Mouse (Mus musculus) hindbrain, embryonic 14.5 days (tissue): Measurements from ENCODE around the gene Dut. TPM values are rescaled to one million over a fixed set of nuclear protein-coding genes. Genes with fewer than 3 reads are reported as not detected.
"Not testable (repeated sequence)": the region's sequence is repeated elsewhere in the genome, so short reads cannot be mapped to it uniquely, and the experiment has no call there.

Experiments used
- ATAC-seq: fragments of 200-750 bp; cut with Nextera tagmentation; 2 replicates; pipeline ENCODE4 v1.8.0; 2017; ENCODE audit warnings: moderate number of reproducible peaks, mild to moderate bottlenecking, moderate TSS enrichment, moderate library complexity; ENCODE audit not compliant: low FRiP score
- DNase-seq: peaks from one replicate; pipeline ENCODE4 v3.0.0-alpha.2; 2015; ENCODE audit warnings: low spot score
- H3K27ac ChIP-seq: fragments of 300-500 bp; sonication (generic); 2 replicates; pipeline ENCODE4 v1.5.1; 2014; ENCODE audit warnings: mild to moderate bottlenecking, moderate library complexity
- H3K27me3 ChIP-seq: fragments of 300-500 bp; sonication (generic); 2 replicates; pipeline ENCODE4 v1.6.1; 2014; ENCODE audit warnings: mild to moderate bottlenecking, low read length, mixed read lengths; ENCODE audit not compliant: control insufficient read depth, insufficient read depth
- H3K36me3 ChIP-seq: fragments of 300-500 bp; sonication (generic); replicated peaks from 2 replicates; pipeline ENCODE4 v1.6.1; 2014; ENCODE audit not compliant: control insufficient read depth, insufficient read depth
- H3K4me1 ChIP-seq: fragments of 300-500 bp; sonication (generic); replicated peaks from 2 replicates; pipeline ENCODE4 v1.6.1; 2014; ENCODE audit warnings: antibody characterized with exemption, low read length, mixed read lengths; ENCODE audit not compliant: control insufficient read depth, insufficient read depth
- H3K4me2 ChIP-seq: fragments of 300-500 bp; sonication (generic); replicated peaks from 2 replicates; pipeline ENCODE4 v1.6.1; 2014; ENCODE audit warnings: mild to moderate bottlenecking, moderate library complexity
- H3K4me3 ChIP-seq: fragments of 300-500 bp; sonication (generic); replicated peaks from 2 replicates; pipeline ENCODE4 v1.5.1; 2014; ENCODE audit warnings: mild to moderate bottlenecking, low read length
- H3K9ac ChIP-seq: fragments of 300-500 bp; sonication (generic); 2 replicates; pipeline ENCODE4 v1.6.1; 2014
- H3K9me3 ChIP-seq: fragments of 300-500 bp; sonication (generic); 2 replicates; pipeline ENCODE4 v1.6.1; 2016; ENCODE audit warnings: low read length; ENCODE audit not compliant: control insufficient read depth
- WGBS: fragments of 180-500 bp; shearing (Covaris S2); extraction: QIAGEN DNeasy Blood & Tissue Kit; methylation state at CpG from one replicate; pipeline ENCODE4 v1.1.7; 2014; 5-methylcytosine and 5-hydroxymethylcytosine counted together
- polyA plus RNA-seq: library from polyadenylated mRNA; unstranded; fragments of >200 nt; fragmentation: Nextera tagmentation; extraction: Ambion mirVana; gene quantifications from 2 replicates; pipeline ENCODE4 v1.2.1, GENCODE M21; 2014

The Dut gene
- polyA plus RNA-seq, 1 experiment from 2014 or later: 81.8 TPM

GRCm38 (mm10) chr2:125263753-125264152 is 16.8 kb downstream of the Dut start:
- WGBS: 20% methylated on average over 9 of the region's 9 CpGs
- H3K27ac ChIP-seq: no peak overlapping the region
- no peak for DNase-seq

DNA sequence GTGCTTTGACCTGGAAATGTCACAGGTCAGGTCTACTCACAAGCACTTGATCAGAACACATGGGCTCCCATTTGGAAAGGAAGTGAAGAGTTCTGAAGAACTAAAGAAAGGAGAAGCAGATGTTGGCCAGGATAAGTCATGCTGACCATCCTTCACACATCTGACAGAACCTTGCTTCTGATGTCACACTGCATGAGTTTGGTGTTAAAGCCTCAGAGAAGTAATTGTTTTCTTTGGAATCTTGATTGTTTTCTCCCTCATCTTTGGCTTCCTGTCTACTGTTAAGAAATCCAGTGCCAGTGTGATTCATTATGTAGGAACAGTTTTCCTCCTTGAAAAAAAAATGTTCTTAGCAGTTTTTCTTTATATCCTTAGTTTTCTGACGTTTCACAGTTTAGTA is 21.9 kb downstream of the Dut start:
- Histone ChIP-seq H3K4me1 (no peaks in the 10 kb centered on the region), H3K9me3 (no peaks in the 10 kb centered on the region), H3K9ac (no peak overlapping the region), H3K36me3 (no peaks in the 10 kb centered on the region), H3K27ac (no peak overlapping the region), H3K27me3 (no peaks in the 10 kb centered on the region), H3K4me2 (no peak overlapping the region), H3K4me3 (no peak overlapping the region)
- 69% methylated on average over 1 of the region's 1 CpGs for WGBS
- ATAC-seq (no peak), DNase-seq (no peak)

More at GRCm38 (mm10) chr2:125263753-125264152, 16.8 kb downstream of the Dut start:
- Histone ChIP-seq H3K36me3 (no peaks in the 10 kb centered on the region), H3K4me3 (no peak overlapping the region), H3K9me3 (no peaks in the 10 kb centered on the region), H3K4me1 (0 out of 2 replicates have a peak, but pooled peaks cover 3% of the 10 kb centered on the region), H3K4me2 (no peak overlapping the region), H3K27me3 (no peaks in the 10 kb centered on the region), H3K9ac (no peak overlapping the region)
- no peak for ATAC-seq

GRCm38 (mm10) chr2:125275617-125276016 is 28.6 kb downstream of the Dut start:
- 73% methylated on average over 5 of the region's 5 CpGs for WGBS
- no peaks in the 10 kb centered on the region for H3K27me3 ChIP-seq
- H3K9ac ChIP-seq: no peak overlapping the region
- no peaks in the 10 kb centered on the region for H3K9me3 ChIP-seq
- H3K36me3 ChIP-seq: no peaks in the 10 kb centered on the region
- H3K27ac ChIP-seq: no peak overlapping the region
- H3K4me3 ChIP-seq: no peak overlapping the region
- ATAC-seq (no peak), DNase-seq (no peak)
- H3K4me2 ChIP-seq: no peak overlapping the region
- no peaks in the 10 kb centered on the region for H3K4me1 ChIP-seq

GRCm38 (mm10) chr2:125276692-125277091 is 29.7 kb downstream of the Dut start:
- Histone ChIP-seq H3K27ac (no peak overlapping the region), H3K9me3 (no peaks in the 10 kb centered on the region), H3K36me3 (no peaks in the 10 kb centered on the region), H3K9ac (no peak overlapping the region), H3K27me3 (no peaks in the 10 kb centered on the region), H3K4me1 (no peaks in the 10 kb centered on the region), H3K4me2 (no peak overlapping the region), H3K4me3 (no peak overlapping the region)
- ATAC-seq (no peak), DNase-seq (no peak)
- WGBS: 93% methylated on average over 5 of the region's 5 CpGs

GRCm38 (mm10) chr2:125278474-125278873 is 31.5 kb downstream of the Dut start:
- Histone ChIP-seq H3K27ac (no peak overlapping the region), H3K4me3 (no peak overlapping the region), H3K4me1 (no peaks in the 10 kb centered on the region), H3K27me3 (no peaks in the 10 kb centered on the region), H3K4me2 (no peak overlapping the region), H3K36me3 (no peaks in the 10 kb centered on the region), H3K9ac (no peak overlapping the region), H3K9me3 (no peaks in the 10 kb centered on the region)
- WGBS: 82% methylated on average over 7 of the region's 7 CpGs
- no peak for DNase-seq
- no peak for ATAC-seq

DNA sequence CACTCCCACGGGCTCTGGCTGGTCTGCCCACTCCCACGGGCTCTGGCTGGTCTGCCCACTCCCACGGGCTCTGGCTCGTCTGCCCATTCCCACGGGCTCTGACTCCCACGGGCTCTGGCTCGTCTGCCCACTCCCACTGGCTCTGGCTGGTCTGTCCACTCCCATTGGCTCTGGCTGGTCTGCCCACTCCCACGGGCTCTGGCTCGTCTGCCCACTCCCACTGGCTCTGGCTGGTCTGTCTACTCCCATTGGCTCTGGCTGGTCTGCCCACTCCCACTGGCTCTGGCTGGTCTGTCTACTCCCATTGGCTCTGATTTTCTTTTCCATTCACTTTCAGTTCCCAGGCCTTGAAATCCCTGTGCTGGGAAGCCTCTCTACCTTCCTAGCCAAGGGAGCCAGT is 33.0 kb downstream of the Dut start:
- 84% methylated on average over 9 of the region's 9 CpGs for WGBS
- H3K27ac ChIP-seq, H3K9ac ChIP-seq, H3K4me1 ChIP-seq, ATAC-seq, H3K9me3 ChIP-seq, H3K4me3 ChIP-seq, DNase-seq, H3K4me2 ChIP-seq, H3K36me3 ChIP-seq, H3K27me3 ChIP-seq: not testable (repeated sequence)

DNA sequence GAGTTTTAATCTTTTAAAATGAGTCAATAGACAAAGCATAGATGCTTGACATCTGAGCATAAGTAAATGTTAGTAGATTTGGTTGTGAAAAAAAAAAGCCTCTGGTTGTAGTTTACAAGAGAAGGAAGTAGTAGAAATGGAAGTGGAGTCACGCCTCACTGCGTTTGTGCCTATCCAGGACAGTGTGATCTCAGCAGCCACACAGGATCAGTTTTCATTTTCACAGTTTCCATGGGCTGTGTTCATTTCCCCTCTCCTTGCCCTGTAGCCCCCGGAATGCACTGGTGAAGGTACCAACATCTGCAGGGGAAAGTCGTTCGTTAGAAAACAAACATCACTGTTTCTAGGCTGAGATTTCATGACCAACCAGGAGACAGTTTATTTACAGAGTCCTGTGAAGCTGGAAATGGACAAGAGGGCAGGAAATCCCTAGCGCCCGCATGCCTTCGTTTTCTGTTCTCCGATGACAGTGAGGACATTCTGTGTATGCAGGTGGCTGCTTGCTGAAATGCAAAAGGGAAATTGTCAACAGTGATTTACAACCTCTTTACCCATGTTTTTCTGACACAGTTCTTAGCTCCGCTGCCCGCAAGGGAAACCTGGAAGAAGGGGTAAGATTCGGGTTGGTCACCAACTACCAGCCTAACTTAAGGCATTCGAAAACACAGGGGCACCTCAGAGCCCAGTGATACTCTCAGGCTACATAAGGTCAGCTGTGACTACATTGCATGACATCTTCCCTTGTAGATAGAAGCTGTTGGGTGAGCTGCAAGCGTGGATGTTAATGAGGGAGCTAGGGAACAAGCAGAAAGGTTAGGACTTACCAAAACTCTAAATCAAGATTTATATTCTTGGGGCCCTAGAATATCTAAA is 35.6 kb downstream of the Dut start:
- ATAC-seq (no peak), DNase-seq (no peak)
- Histone ChIP-seq H3K4me3 (no peak overlapping the region), H3K36me3 (no peaks in the 10 kb centered on the region), H3K9ac (no peak overlapping the region), H3K27me3 (no peaks in the 10 kb centered on the region), H3K9me3 (no peaks in the 10 kb centered on the region), H3K4me2 (no peak overlapping the region), H3K4me1 (no peaks in the 10 kb centered on the region), H3K27ac (no peak overlapping the region)
- 81% methylated on average over 14 of the region's 14 CpGs for WGBS

DNA sequence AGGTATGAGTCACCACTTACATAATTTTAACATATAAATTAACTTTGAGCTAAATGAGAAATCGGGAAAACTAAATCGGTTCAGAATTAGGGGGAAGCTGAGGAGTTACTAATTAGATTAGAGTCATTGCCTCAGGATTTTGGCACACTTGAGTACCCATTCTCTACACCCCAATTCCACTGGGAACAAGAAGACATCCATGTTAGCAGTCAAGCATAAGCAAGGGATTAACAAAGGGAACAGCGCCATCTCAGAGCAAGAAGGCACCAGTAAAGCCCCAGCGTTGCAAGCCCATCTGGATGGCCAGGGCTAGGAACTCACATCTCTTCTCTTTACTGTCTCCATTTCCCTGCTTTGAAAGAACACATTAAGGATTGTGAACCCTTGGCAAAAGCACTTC is 38.8 kb downstream of the Dut start:
- 71% methylated on average over 4 of the region's 4 CpGs for WGBS
- Histone ChIP-seq H3K9me3 (no peaks in the 10 kb centered on the region), H3K27me3 (no peaks in the 10 kb centered on the region), H3K4me2 (no peak overlapping the region), H3K4me1 (no peaks in the 10 kb centered on the region), H3K4me3 (no peak overlapping the region), H3K36me3 (no peaks in the 10 kb centered on the region), H3K27ac (no peak overlapping the region), H3K9ac (no peak overlapping the region)
- ATAC-seq (no peak), DNase-seq (no peak)

- H3K4me1 ChIP-seq: no peaks in the 10 kb centered on the region
- WGBS: 63% methylated on average over 10 of the region's 10 CpGs
- no peaks in the 10 kb centered on the region for H3K9me3 ChIP-seq
- no peak overlapping the region for H3K4me3 ChIP-seq
- no peaks in the 10 kb centered on the region for H3K27me3 ChIP-seq
- no peak for DNase-seq
- H3K27ac ChIP-seq: no peak overlapping the region
- ATAC-seq: no peak
- no peaks in the 10 kb centered on the region for H3K36me3 ChIP-seq
- no peak overlapping the region for H3K4me2 ChIP-seq
- no peak overlapping the region for H3K9ac ChIP-seq
Observed at GRCm38 (mm10) chr2:125290197-125290965, 43.4 kb downstream of the Dut start.
